Mouse (Mus musculus): ENCODE results near the gene Gm4763.

DNA sequence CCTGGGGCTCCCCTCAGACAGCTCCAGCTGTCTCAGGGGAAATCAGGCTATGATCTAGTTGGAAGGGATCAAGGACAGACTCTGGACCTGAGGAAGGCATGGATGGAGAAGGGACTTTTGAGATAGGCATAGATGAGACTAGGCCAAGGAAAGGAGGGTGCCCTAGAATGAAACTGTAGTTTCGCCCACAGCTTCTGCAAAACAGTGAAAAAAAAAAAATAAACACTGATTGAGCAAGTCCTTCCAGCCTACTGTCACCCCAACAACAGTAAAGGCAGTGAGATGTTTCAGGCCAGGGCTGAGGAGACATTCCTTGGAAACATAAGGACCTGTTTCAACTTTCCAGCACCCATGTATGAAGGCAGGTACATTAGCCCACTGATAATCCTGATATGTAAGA is 31.8 kb upstream of the Gm4763 start:
- TF ChIP-seq CTCF (IDR thresholded peaks at IDR 0.05; ENCODE audit: control insufficient read depth, insufficient read depth, low read length) = no peak
- TF ChIP-seq POLR2A (IDR thresholded peaks at IDR 0.05; ENCODE audit: borderline replicate concordance, control insufficient read depth, low read depth, low read length) = no peak
